Mouse (Mus musculus) erythroblast, embryonic 14.5 days (primary cell): ENCODE data around the gene Klhdc8a. TPM values are rescaled to one million over a fixed set of nuclear protein-coding genes. Genes with fewer than 3 reads are reported as not detected.

Experiments
- H3K27me3 ChIP-seq: 2 replicates; pipeline ENCODE4 v1.6.1; 2012; ENCODE audit warnings: inconsistent platforms; ENCODE audit not compliant: control insufficient read depth
- H3K36me3 ChIP-seq: 2 replicates; pipeline ENCODE4 v1.6.1; 2012; ENCODE audit warnings: mild to moderate bottlenecking, inconsistent platforms; ENCODE audit not compliant: control insufficient read depth
- H3K4me1 ChIP-seq: 2 replicates; pipeline ENCODE4 v1.6.1; 2012; ENCODE audit warnings: inconsistent platforms; ENCODE audit not compliant: control insufficient read depth
- H3K4me3 ChIP-seq: replicated peaks from 2 replicates; pipeline ENCODE3; 2012; ENCODE audit warnings: moderate library complexity, mild to moderate bottlenecking, inconsistent platforms
- H3K9me3 ChIP-seq: 2 replicates; pipeline ENCODE4 v1.6.1; 2012; ENCODE audit warnings: low read length, inconsistent platforms, mixed read lengths; ENCODE audit not compliant: control insufficient read depth
- GATA1 ChIP-seq: IDR thresholded peaks from 2 replicates; pipeline ENCODE4 v1.6.1; 2012; ENCODE audit warnings: low read length, inconsistent platforms, mixed read lengths
- TAL1 ChIP-seq: IDR thresholded peaks from 3 replicates; pipeline ENCODE4 v1.6.1; 2012; ENCODE audit warnings: low read length, inconsistent platforms, mixed read lengths
- polyA plus RNA-seq: library from polyadenylated mRNA; stranded (reverse); fragments of >175 nt; gene quantifications from 2 replicates; pipeline ENCODE4 v1.2.3, GENCODE M21; 2012

Gene Klhdc8a
- polyA plus RNA-seq, 1 experiment, result not detected

- no peak overlapping the region for H3K4me3 ChIP-seq
- no peaks in the 10 kb centered on the region for H3K4me1 ChIP-seq
- no peaks in the 10 kb centered on the region for H3K9me3 ChIP-seq
- no peak for TF ChIP-seq TAL1
- no peak for TF ChIP-seq GATA1
- no peaks in the 10 kb centered on the region for H3K36me3 ChIP-seq
- H3K27me3 ChIP-seq, result no peaks in the 10 kb centered on the region
Measured at GRCm38 (mm10) chr1:132287445-132287844, 11.0 kb upstream of the Klhdc8a start.

- Histone ChIP-seq H3K27me3 (no peaks in the 10 kb centered on the region), H3K4me1 (no peaks in the 10 kb centered on the region), H3K4me3 (no peak overlapping the region), H3K9me3 (no peaks in the 10 kb centered on the region), H3K36me3 (no peaks in the 10 kb centered on the region)
- TF ChIP-seq GATA1 (no peak), TAL1 (no peak)
Measured at GRCm38 (mm10) chr1:132287991-132288451, 10.4 kb upstream of the Klhdc8a start.

- Histone ChIP-seq H3K27me3 (no peaks in the 10 kb centered on the region), H3K4me3 (no peak overlapping the region), H3K9me3 (no peaks in the 10 kb centered on the region), H3K36me3 (no peaks in the 10 kb centered on the region), H3K4me1 (no peaks in the 10 kb centered on the region)
- TF ChIP-seq GATA1, result no peak
Measured at GRCm38 (mm10) chr1:132289965-132290364, 8.5 kb upstream of the Klhdc8a start.

- no peak overlapping the region for H3K4me3 ChIP-seq
- H3K4me1 ChIP-seq, result no peaks in the 10 kb centered on the region
- H3K27me3 ChIP-seq, result peaks cover 8% of the 10 kb centered on the region
- TF ChIP-seq TAL1 (no peak), GATA1 (no peak)
- H3K9me3 ChIP-seq, result no peaks in the 10 kb centered on the region
- H3K36me3 ChIP-seq, result no peaks in the 10 kb centered on the region
Measured at GRCm38 (mm10) chr1:132290921-132291675, 7.3 kb upstream of the Klhdc8a start.

DNA sequence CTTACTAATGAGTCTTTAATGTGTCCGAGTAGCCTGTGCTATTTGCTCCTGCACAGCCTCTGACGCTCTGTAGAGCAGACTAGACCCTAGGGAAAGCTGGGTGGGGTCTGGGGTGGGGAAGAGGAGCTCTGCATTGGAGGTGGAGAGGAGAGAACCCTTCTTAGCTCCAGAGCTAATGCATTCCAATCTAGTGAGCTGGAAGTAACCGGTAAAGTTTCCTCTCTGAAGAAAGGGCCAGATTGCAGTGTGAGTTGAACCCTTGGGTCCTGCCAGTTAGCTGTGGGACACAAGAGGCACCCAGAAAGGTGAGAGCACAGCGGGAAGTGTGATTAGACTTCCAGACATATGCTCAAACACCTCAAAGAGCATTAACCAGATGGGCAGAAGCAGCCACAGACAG is 6.7 kb upstream of the Klhdc8a start:
- no peak for TF ChIP-seq TAL1
- no peak for TF ChIP-seq GATA1
- Histone ChIP-seq H3K36me3 (no peaks in the 10 kb centered on the region), H3K4me1 (no peaks in the 10 kb centered on the region), H3K9me3 (no peaks in the 10 kb centered on the region), H3K27me3 (peaks cover 13% of the 10 kb centered on the region), H3K4me3 (no peak overlapping the region)

DNA sequence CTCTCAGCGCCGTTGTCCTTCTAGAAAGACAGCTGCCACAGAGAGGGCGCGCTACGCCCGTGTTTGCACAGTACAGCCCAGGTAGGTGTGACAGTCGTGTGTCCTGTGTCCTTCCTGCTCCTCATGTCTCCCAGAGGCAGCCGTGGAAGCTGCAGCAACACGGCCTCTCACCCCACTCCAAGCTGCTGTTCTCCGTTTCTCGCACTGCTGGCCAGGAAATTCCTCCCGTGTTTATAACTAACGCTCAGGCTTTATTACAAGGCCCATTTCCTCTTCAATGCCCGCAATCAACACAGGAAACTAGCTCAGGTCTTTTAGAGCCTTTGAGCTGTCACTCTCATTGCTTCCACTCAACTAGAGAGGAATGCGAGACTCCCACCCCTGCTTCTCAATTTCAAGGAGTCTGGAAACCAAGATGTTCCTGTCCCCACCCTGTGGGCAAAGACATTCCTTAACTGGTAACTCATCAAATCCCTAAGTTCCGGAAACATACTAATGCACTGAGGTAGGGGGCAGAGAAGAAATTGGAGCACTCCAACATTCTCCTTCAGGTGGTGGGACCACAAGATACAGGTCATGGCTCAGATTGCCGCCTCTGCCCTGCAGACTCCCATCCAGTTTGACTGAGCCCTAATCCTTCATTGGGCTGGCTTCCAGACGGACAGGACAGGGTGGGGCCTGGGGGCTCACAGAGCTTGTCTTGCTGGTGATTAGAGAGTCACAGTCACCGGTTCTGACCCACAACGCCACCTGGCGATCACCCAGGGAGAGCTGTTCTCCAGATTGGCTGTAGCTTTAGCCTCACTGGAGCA is 5.9 kb upstream of the Klhdc8a start:
- Histone ChIP-seq H3K9me3 (no peaks in the 10 kb centered on the region), H3K27me3 (peaks cover 21% of the 10 kb centered on the region), H3K36me3 (no peaks in the 10 kb centered on the region), H3K4me1 (no peaks in the 10 kb centered on the region), H3K4me3 (no peak overlapping the region)
- TF ChIP-seq TAL1 (no peak), GATA1 (no peak)

DNA sequence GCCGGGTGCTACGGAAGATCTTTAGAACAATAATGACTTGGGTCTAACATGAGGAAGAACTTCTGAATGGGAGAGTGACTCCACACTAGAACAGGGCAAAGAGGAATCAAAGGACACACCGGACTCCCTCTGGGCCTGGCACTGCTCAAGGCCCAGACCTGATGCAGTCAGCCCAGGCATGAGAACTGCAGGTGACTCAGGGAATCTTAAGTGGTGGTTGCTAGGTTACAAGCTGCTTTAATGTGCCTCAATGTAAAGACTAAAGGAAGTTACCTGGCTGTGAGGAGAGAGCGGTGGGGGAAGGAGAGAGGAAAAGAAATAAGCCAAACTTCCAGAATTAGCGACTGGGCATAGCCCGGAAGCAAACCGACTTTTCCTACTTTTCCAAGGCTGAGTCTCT is 2.9 kb upstream of the Klhdc8a start:
- TF ChIP-seq TAL1, result no peak
- Histone ChIP-seq H3K4me3 (no peak overlapping the region), H3K27me3 (peaks cover 51% of the 10 kb centered on the region)

DNA sequence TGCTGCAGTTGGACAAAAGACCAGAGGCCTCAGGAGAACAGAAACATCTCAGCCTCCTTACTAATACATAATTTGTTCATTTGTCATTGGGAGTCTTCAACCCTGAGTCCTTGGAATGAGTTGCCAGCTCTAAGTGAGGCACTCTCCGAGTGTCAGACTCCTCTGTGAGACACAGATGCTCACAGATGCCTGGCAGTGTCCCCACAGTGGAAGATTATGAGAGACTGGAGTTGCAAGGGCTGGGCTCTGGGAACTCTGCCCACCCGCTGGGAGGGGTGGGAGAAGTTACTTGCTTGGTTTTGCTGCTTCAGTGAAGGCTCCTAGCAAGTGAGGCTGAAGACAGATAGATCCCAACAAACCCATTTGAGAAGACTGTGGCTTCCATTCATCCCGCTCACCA is 2.4 kb upstream of the Klhdc8a start:
- no peaks in the 10 kb centered on the region for H3K9me3 ChIP-seq
- H3K4me3 ChIP-seq, result no peak overlapping the region
- no peaks in the 10 kb centered on the region for H3K36me3 ChIP-seq
- TF ChIP-seq GATA1 (no peak), TAL1 (no peak)
- peaks cover 54% of the 10 kb centered on the region for H3K27me3 ChIP-seq
- no peaks in the 10 kb centered on the region for H3K4me1 ChIP-seq

More for the DNA sequence above, 2.9 kb upstream of the Klhdc8a start:
- Histone ChIP-seq H3K9me3 (no peaks in the 10 kb centered on the region), H3K36me3 (no peaks in the 10 kb centered on the region), H3K4me1 (no peaks in the 10 kb centered on the region)

GRCm38 (mm10) chr1:132298801-132299464 is 507 bp downstream of the Klhdc8a start:
- Histone ChIP-seq H3K27me3 (peaks cover 73% of the 10 kb centered on the region), H3K9me3 (no peaks in the 10 kb centered on the region), H3K36me3 (no peaks in the 10 kb centered on the region), H3K4me3 (peak overlapping the region; percentile 32), H3K4me1 (no peaks in the 10 kb centered on the region)
- TF ChIP-seq GATA1, result no peak
- no peak for TF ChIP-seq TAL1
